Mouse (Mus musculus): ENCODE results near the gene Prkn. TPM values are rescaled to one million over a fixed set of nuclear protein-coding genes. Genes with fewer than 3 reads are reported as not detected.

The Prkn gene
- total and polyA plus RNA-seq, 3 experiments: 0.39 to 0.50 TPM; not detected in 1

DNA sequence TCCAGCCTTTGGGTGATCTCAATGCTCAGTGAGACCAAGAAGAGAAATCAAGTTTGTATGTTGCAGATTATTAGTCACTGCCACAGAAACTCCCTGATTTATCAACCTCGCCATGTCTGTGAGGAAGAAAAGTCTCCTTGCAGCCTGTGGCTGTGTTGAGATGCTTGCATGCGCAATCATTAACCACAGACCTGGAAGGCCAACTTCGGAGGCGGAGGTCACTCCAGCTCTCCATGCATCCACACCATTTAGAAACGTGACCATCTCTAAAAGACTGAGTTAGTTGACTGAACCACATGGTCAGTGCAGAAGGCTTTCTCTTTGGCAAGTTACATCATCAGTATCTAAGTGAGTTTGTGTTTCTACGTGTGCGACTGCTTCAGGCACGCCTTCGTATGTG lies 840.3 kb downstream of the Prkn start:
- Histone ChIP-seq H3K4me1 (ENCODE audit: control insufficient read depth in 1 of 2, insufficient read depth in 2 of 2, low read length in 2 of 2) (no peaks in the 10 kb centered on the region), H3K4me3 (ENCODE audit: control insufficient read depth in 1 of 2, insufficient read depth in 1 of 2, low read depth in 2 of 2, low read length in 2 of 2) (no peak overlapping the region), H3K79me2 (ENCODE audit: control insufficient read depth, insufficient read depth, low read length, poor library complexity) (no peaks in the 10 kb centered on the region), H3K9ac (ENCODE audit: control insufficient read depth, low read depth, low read length, poor library complexity, severe bottlenecking) (no peak overlapping the region), H3K9me3 (replicated peaks; ENCODE audit: insufficient read depth, low read length) (no peaks in the 10 kb centered on the region), H3K36me3 (ENCODE audit: control insufficient read depth in 1 of 2, insufficient read depth in 2 of 2, low read length in 2 of 2) (no peaks in the 10 kb centered on the region), H3K27ac (ENCODE audit: control insufficient read depth, low read depth, low read length) (no peak overlapping the region), H3K27me3 (ENCODE audit: control insufficient read depth in 1 of 2, insufficient read depth in 2 of 2, low read length in 2 of 2) (no peaks in the 10 kb centered on the region; a peak in 2 of 4 replicates)
- no peak for DNase-seq (ENCODE audit: low read depth, low spot score)
- TF ChIP-seq NELFE (IDR thresholded peaks at IDR 0.05; ENCODE audit: low read depth, low read length) (no peak), POLR2AphosphoS5 (IDR thresholded peaks at IDR 0.05; ENCODE audit: borderline replicate concordance, low read depth, low read length) (no peak)

DNA sequence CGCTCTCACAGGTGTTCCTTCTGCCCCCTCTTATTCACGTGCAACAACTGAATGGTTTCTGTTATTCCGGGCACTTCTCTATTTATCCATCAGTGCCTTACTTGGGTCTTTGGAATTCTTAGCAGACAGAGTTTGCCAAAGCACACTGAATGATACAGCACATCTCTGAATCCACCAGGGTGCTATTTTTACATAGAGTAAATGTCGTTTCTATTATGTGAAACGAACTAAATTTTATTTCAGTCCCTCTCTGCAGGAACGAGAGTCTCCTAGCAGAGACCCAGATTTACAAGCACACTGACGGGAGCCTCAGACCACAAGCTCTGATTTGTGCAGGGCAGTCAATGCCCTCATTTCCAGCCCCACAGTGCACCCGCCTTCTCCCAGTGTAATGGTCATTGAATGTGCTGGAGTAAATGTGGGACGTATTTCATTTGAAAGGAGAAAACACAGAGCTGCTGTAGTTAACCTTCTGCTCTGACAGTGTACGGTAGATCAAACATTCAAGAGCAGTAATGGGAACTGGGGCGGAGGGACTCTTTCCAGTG lies 841.7 kb downstream of the Prkn start:
- Histone ChIP-seq H3K36me3 (ENCODE audit: control insufficient read depth in 1 of 2, insufficient read depth in 2 of 2, low read length in 2 of 2) (no peaks in the 10 kb centered on the region), H3K9me3 (replicated peaks; ENCODE audit: insufficient read depth, low read length) (no peaks in the 10 kb centered on the region), H3K27ac (ENCODE audit: control insufficient read depth, low read depth, low read length) (no peak overlapping the region), H3K9ac (ENCODE audit: control insufficient read depth, low read depth, low read length, poor library complexity, severe bottlenecking) (no peak overlapping the region), H3K4me1 (ENCODE audit: control insufficient read depth in 1 of 2, insufficient read depth in 2 of 2, low read length in 2 of 2) (no peaks in the 10 kb centered on the region), H3K27me3 (ENCODE audit: control insufficient read depth in 1 of 2, insufficient read depth in 2 of 2, low read length in 2 of 2) (no peaks in the 10 kb centered on the region), H3K79me2 (ENCODE audit: control insufficient read depth, insufficient read depth, low read length, poor library complexity) (no peaks in the 10 kb centered on the region), H3K4me3 (ENCODE audit: control insufficient read depth in 1 of 2, insufficient read depth in 1 of 2, low read depth in 2 of 2, low read length in 2 of 2) (no peak overlapping the region)
- TF ChIP-seq ELF1 (IDR thresholded peaks at IDR 0.05; ENCODE audit: low read depth, low read length) (no peak), NELFE (IDR thresholded peaks at IDR 0.05; ENCODE audit: low read depth, low read length) (no peak), SMC3 (IDR thresholded peaks at IDR 0.05; ENCODE audit: low read depth, low read length) (no peak), ZNF384 (IDR thresholded peaks at IDR 0.05; ENCODE audit: low read depth, low read length) (no peak), ZKSCAN1 (IDR thresholded peaks at IDR 0.05; ENCODE audit: low read depth, low read length) (no peak), UBTF (IDR thresholded peaks at IDR 0.05; ENCODE audit: borderline replicate concordance, insufficient read depth, low read depth, low read length) (no peak), MAZ (IDR thresholded peaks at IDR 0.05; ENCODE audit: low read depth, low read length) (no peak), POLR2AphosphoS2 (IDR thresholded peaks at IDR 0.05; ENCODE audit: low read length) (no peak), TAL1 (IDR thresholded peaks at IDR 0.05; ENCODE audit: low read length) (no peak), POLR2AphosphoS5 (IDR thresholded peaks at IDR 0.05; ENCODE audit: borderline replicate concordance, low read depth, low read length) (no peak), SIN3A (IDR thresholded peaks at IDR 0.05; ENCODE audit: low read length) (no peak), MXI1 (IDR thresholded peaks at IDR 0.05; ENCODE audit: low read depth, low read length) (no peak), ETS1 (IDR thresholded peaks at IDR 0.05; ENCODE audit: low read depth, low read length) (no peak), MYC (IDR thresholded peaks at IDR 0.05; ENCODE audit: low read depth, low read length) (no peak), RAD21 (IDR thresholded peaks at IDR 0.05; ENCODE audit: low read depth, low read length) (no peak), CTCF (IDR thresholded peaks at IDR 0.05 in 2 of 3, conservative IDR thresholded peaks at IDR 0.05 in 1 of 3; ENCODE audit: control insufficient read depth in 1 of 3, insufficient read depth in 1 of 3, low read depth in 2 of 3, low read length in 3 of 3, poor library complexity in 1 of 3, severe bottlenecking in 1 of 3) (no peak), USF2 (IDR thresholded peaks at IDR 0.05; ENCODE audit: borderline replicate concordance in 1 of 2, insufficient read depth in 1 of 2, low read depth in 1 of 2, low read length in 2 of 2) (no peak), TBP (IDR thresholded peaks at IDR 0.05; ENCODE audit: low read depth, low read length) (no peak)
- DNase-seq (ENCODE audit: low read depth, low spot score): no peak

All from MEL (cell line).